Mouse (Mus musculus) megakaryocyte progenitor cell, adult 5-6 weeks (primary cell): ENCODE measurements at regions not wholly inside any gene's neighbourhood (a gene's known extent, or its start where the extent isn't known, plus 50 kb on each side); places are given as distances from the start of the nearest gene placed in this dataset.

Experiments
- ATAC-seq: replicated peaks from 2 replicates; pipeline ENCODE4 v1.8.0; 2016; ENCODE audit warnings: mild to moderate bottlenecking, moderate TSS enrichment, inconsistent platforms; ENCODE audit not compliant: poor library complexity

- ATAC-seq, result no peak
Measured at GRCm38 (mm10) chr14:99609003-99609402, 310.5 kb downstream of the Klf5 start.

GRCm38 (mm10) chr14:99611435-99611834 lies 312.9 kb downstream of the Klf5 start:
- peak; percentile 60; the same call in 1 of the 2 replicates for ATAC-seq

GRCm38 (mm10) chr14:99612114-99612513 lies 313.6 kb downstream of the Klf5 start:
- no peak for ATAC-seq

DNA sequence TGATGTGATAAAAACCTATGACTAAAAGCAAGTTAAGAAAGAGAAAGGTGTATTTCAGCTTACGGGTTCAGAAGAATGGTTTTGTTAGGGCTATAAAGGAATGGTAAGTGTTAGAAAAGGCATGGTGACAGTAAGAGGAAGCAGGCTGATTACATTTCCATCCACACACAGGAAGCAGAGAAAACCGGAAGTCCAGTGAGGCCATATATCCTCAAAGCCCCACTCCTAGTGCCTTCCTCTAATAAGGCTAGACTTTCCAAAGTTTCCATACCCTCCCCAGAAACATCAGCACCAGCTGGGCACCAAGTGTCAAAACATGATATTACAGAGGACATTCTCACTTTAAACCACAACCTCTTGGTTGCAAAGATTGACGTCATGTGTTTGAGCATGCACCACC lies 316.3 kb downstream of the Klf5 start:
- ATAC-seq, result peak; percentile 69

DNA sequence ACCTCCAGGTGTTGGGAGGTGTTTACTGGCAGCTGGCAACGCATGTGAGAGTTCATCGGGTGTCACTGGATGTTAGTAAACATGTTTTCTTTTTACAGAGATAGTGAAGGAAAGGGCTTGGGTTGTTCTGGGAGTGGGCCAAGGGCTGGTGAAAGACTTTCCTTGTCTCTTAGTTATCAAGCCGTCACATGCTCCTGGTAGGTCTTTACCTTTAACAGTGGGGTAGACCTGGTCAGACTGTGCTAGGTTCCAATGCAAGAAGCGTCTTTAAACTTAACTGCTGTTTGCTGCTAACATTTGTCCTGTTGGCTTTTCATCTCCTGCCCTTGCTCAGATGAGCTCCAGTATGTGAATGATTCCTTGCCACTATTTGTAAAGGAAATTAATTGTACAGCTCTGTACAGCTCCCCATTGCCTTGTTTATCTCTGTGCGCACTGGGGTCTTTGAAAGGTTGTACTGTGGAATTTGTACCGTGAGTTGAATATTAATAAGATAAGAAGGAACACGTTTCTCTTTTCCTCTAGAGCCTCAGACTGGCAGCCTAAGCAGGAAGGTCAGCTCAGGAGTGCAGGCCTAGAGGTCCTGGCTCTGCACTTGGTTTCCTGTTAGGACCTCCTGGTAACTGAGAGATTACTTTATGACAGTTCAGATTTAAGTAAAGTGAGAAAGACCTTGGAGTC lies 318.3 kb downstream of the Klf5 start:
- ATAC-seq, result no peak

GRCm38 (mm10) chr14:99617374-99617773 lies 318.9 kb downstream of the Klf5 start:
- no peak for ATAC-seq

DNA sequence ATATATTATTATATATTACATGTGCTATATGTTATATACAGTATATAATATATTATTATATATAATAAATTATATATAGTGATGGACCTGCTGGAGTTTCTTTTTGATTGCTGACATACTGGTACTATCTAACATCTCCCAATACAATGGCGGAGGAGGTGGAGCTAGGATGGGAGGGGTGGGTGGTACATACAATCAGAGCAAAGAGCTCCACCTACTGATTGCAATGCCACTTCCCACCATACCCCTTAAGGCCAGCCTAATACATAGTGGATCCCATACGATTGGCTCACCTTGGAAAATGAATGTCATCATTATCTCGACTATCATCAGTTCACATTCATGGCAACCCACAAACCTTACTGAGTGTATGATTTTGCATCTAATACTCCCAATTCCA lies 323.0 kb downstream of the Klf5 start:
- ATAC-seq, result peak; percentile 77

DNA sequence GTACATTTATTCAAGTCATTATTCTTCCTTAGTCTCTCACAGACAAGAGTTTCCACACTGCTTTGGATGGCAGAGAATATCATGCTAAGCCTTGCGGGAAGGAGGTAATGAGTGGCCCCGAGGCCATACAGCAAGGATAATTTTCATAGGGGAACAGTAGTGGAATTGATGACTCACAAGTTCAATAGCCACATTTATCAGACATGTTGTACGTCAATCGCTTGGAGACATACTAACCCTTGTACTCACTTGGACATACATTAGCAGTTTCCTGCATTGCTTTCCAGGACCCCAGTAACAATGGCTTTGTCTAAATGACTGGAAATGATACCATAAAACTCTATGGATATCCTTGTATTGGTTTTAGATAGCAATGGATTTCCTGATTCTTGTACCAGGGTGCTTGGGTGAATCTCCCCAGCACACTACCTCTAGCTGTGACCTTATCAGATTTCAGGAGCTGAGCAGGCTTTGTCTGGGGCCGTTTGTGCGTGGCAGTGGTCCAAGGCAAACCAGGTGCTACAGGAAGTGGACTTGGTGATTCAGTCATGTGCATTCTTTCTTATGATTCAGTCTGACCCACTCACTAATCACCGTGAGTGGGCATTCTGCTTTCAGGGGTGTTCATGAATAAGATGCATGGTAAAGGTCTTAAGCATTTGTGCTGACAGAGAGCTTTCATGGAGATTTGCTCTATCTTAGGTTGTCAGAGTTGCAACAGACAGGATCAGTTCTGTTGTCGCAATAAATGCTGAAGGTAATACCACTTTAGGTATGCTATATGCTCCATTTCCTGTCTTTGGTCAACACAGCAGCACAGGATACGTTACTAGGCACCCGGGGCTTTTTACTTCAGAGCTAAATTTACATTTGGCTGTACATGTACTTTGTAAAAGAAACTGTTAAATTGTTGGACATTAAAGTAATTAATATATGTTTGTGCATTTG lies 326.2 kb downstream of the Klf5 start:
- ATAC-seq, result peak; percentile 26; the same call in 1 of the 2 replicates

GRCm38 (mm10) chr14:99627615-99628014 lies 329.1 kb downstream of the Klf5 start:
- no peak for ATAC-seq

DNA sequence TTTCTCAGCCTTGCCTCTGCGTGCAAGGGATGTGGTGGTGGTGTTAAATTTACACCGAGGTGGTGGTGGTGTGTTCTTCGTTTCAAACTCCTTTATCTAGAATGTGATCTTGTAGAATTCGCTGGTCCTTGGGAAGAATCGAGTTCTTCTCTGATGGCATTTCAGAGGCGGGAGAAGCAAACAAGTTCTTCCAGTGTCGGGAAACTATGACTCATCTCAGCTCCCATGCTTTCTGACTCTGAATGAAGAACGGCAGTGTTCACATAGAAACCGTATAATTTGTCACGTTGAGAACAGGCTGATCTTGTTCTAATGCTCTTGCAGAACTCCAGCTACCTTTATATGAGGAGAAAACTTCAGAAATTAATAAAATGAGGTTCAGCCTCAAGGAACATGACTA lies 332.6 kb downstream of the Klf5 start:
- no peak for ATAC-seq

DNA sequence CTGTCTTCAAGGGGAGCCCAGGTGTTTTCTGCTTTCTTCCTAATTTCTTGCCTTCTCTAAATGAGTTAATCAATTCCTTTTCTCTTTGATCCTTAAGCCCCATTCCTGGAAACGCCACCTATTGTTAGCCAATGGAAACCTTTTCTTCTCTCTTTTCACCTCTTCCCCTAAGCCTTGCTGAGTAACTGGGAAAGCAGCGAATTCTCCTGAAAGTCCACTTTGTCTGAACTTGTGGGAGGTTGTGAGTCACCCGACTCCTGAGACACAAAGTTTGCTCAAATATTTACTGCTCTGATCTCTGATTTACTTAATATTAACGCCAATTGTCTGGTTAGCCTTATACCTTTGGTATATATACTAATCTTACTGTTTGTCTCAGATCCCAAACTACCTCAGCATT lies 334.0 kb downstream of the Klf5 start:
- no peak for ATAC-seq

GRCm38 (mm10) chr14:99635556-99636150 lies 337.2 kb downstream of the Klf5 start:
- no peak for ATAC-seq

DNA sequence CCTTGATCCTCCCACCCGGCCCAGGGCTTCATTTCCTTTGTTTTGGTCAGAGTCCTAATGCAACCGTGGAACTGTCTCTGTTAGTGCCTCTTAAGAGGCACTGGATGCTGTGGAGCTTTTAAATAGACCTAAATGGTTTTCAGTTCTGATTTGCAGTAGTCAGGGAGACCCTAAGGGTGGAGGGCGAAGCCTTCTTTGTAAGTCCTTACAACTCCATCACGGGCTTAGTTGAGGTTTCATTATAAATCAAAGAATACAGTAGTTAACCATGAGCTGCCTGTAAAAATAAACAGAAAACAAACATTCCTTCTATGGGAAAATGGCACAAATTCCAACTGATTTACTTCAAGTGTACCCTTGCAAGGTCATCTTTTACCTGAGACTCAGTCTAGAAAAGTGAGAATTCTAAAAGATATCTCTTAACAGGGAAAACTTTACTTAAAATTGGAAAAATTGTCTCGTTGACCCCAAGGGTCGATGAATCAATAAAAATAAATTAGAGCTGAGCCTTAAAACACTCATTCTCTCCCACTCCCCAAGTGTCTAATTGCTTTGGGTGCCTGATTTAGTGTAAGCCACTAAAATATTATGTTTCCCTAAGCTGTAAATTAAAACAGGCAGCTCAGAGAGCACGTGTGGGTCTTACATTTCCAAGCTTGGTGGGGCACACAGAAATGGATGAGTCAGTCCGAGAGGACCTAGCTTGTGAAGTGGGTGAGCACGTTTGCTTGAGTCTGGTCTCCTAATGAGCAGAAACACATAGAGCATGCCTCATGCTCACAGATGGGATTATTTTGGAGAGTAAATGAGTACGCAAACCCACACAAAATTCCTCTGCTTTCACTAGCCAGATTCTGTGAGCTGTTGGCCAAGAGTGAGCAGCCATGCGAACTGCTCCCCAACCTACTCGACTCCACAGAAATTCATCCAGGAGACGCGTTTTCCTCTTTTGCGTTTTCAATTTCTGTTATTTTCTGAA lies 343.3 kb downstream of the Klf5 start:
- no peak for ATAC-seq

DNA sequence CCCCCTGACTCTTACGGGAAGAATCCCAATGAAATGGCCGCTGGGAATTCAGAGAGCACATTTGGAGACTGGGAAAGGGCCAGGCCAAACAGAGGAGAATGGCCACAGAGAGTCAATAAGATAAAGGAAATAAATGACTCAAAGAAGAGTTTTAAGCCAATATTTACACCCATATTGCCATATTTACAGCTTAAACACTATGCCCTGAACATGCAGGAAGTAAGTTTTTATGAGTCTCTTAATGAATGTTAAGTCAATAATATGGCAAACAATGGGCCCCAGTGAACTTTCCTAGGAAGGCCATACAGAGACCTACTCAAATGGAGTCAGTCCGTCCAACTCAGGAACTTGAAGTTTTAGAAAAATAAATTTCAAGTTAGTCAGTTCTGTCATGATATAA lies 347.8 kb downstream of the Klf5 start:
- no peak for ATAC-seq

DNA sequence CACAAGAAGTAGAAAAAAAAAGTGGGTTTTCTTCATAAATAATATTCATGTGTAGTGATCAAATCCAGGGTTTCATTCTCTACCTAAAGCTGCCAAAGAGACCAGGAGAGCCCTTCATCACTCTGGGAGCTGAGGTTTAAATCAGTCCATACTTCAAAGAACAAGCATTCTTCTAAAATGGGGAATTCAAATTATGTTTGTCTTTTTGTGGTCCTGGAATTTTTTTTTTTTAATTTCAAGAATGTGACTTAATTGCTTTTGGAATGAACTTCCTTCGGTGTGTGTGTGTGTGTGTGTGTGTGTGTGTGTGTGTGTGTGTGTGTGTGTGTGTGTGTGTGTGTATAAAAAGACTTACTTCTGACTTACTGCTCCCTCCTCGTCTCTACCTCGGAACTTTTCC lies 375.9 kb downstream of the Klf5 start:
- ATAC-seq, result no peak

GRCm38 (mm10) chr14:99687062-99687806 lies 388.7 kb downstream of the Klf5 start:
- ATAC-seq, result no peak

- no peak for ATAC-seq
Measured at GRCm38 (mm10) chr14:99688415-99688814, 389.9 kb downstream of the Klf5 start.

DNA sequence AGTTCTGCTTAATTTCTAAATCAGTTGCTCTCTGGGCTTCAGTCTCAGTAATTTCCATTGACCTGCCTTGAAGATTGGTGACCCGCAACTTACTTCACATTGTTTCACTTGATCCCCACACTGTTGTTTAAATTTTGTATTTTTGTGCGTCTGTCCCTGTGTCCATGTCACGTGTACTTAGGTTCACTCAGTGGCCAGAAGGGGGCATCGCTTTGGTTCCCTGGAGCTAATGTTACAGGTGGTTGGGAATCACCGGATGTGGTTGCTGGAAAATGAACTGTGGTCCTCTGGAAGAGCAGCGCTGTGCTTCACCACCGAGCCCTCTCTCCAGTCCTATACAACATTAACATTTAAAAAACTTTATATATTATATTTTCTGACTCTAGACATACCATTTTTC lies 397.8 kb downstream of the Klf5 start:
- no peak for ATAC-seq

- ATAC-seq, result no peak
Measured at GRCm38 (mm10) chr14:99699545-99699944, 401.1 kb downstream of the Klf5 start.

GRCm38 (mm10) chr14:99706004-99706403 lies 407.5 kb downstream of the Klf5 start:
- no peak for ATAC-seq
